Mouse (Mus musculus) heart, adult 8-10 months (tissue): ENCODE results near the gene Hs3st6. TPM values are rescaled to one million over a fixed set of nuclear protein-coding genes. Genes with fewer than 3 reads are reported as not detected.
A peak's percentile ranks its signal among the peaks of the same experiment; 100 is the strongest.
"Not testable (repeated sequence)": the region's sequence is repeated elsewhere in the genome, so short reads cannot be mapped to it uniquely, and the experiment has no call there.

Experiments
- DNase-seq: peaks from one replicate; pipeline ENCODE4 v3.0.0; 2022; ENCODE audit warnings: low spot score
- total RNA-seq, 4 experiments: library from RNA; stranded (reverse); gene quantifications; 2 replicates each; pipeline ENCODE4 v1.2.4; 2022

Gene Hs3st6
- total RNA-seq = not detected

- DNase-seq = no peak
Measured at GRCm38 (mm10) chr17:24752415-24753394, at the start of gene Hs3st6. Gene Hs3st6 (plus strand): TSS chr17:24752988.

- DNase-seq = no peak
Measured at GRCm38 (mm10) chr17:24705821-24706220, 47.0 kb upstream of the Hs3st6 start.

- peak; percentile 91 for DNase-seq
Measured at GRCm38 (mm10) chr17:24706982-24707800, 45.6 kb upstream of the Hs3st6 start, which contains the start of gene Tbl3. Gene Tbl3 (minus strand): TSS chr17:24707660.

GRCm38 (mm10) chr17:24707801-24708425 is 44.9 kb upstream of the Hs3st6 start:
- DNase-seq = no peak

DNA sequence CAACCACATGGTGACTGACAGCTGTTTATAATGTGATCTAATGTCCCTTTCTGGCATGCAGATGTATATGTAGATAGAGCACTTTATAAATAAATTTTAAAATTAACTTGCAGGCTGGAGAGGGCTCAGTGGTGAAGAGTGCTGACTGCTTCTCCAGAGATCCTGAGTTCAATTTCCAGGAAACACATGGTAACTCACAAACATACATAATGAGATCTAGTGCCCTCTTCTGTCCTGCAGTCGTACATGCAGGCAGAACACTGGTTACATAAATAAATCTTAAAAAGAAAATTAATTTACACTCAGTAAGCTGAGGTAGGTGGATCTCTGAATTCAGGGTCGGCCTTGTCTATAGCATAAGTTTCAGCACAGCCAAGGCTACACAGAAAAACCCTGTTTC is 44.1 kb upstream of the Hs3st6 start:
- no peak for DNase-seq

- no peak for DNase-seq
Measured at GRCm38 (mm10) chr17:24715556-24715955, 37.2 kb upstream of the Hs3st6 start.

DNA sequence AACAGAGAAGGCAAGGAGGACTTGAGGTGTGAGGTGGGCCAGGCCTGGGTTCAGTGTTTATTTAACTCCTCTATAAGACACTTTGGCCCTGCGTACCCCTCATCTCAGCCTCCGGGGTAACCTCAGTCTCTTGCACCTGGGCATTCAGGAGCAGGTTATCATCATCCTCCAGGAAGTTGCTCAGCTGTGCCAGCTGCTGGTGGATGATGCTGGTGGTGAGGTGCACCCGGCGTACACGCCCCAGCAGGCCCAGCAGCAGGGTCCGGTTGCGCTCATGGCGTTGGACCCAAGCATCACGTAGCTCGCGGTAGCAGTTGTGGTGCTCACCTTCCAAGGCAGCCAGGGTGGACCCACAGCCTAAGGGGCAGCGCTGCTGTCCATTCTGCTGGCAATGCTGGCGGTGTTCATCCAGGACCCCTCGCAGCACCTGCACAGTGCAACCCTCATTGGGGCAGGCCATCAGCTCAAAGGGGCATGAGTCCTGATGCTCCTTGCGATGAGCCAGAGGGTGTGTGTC is 36.6 kb upstream of the Hs3st6 start:
- DNase-seq = no peak

- no peak for DNase-seq
Measured at GRCm38 (mm10) chr17:24717943-24718342, 34.8 kb upstream of the Hs3st6 start, which contains the start of the genes Rnf151 and Rps2. Gene Rnf151 (minus strand): TSS chr17:24718063. Gene Rps2 (plus strand): TSS chr17:24718116.

- not testable (repeated sequence) for DNase-seq
Measured at GRCm38 (mm10) chr17:24718938-24719337, 33.9 kb upstream of the Hs3st6 start.

GRCm38 (mm10) chr17:24719494-24720222 is 33.1 kb upstream of the Hs3st6 start:
- DNase-seq = peak; percentile 97

DNA sequence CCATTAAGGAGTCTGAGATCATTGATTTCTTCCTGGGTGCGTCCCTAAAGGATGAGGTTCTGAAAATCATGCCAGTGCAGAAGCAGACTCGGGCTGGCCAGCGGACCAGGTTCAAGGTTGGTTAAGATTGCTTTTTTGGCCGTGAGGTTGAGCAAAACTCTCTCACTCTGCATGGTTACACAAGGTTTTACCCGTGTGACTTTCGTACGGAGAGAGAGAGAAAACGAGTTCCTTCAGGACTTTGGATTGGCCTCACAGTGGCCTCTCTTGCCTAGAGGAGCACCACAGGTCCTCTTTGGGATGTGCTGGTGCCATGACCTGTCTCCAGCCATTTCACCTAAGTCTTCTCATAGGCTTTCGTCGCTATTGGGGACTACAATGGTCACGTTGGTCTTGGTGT is 32.2 kb upstream of the Hs3st6 start:
- DNase-seq = not testable (repeated sequence)

GRCm38 (mm10) chr17:24721383-24721955 is 31.3 kb upstream of the Hs3st6 start:
- DNase-seq = not testable (repeated sequence)

GRCm38 (mm10) chr17:24722220-24722924 is 30.4 kb upstream of the Hs3st6 start:
- DNase-seq = no peak

DNA sequence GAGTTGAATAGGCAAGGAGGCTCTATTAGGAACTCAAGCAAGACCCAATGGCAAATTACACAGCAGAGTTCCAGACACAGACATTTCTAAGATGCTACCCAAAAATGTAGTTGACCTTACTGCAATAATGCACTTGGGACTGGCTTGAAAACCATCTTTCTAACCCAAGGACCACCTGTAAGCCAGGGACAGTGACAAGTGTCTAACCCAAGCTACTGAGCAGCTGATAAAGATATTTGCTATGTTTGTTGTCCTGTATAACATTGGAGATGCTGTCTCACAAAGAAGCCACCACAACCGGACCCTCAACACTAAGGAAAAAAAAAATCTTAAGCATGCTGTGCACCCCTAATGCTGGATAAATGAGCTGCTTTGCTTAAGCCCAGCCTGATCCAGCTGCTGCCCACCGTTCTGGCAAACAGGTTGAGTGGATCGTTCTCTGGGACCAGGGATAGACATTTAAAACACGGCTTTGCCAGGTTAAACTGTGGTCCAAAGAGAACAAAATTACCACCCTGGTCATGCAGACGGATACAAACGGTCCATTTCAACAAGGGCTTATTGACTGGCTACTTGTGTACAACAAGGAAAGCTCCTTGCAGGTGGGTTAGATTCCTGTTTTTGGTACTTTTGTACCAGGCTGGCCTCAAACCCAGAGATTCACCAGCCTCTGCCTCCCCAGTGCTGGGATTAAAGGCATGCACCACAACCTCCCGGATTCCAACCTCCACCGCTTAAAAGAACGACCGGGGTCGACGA is 29.5 kb upstream of the Hs3st6 start:
- no peak for DNase-seq

- no peak for DNase-seq
Measured at GRCm38 (mm10) chr17:24723881-24724180, 29.0 kb upstream of the Hs3st6 start.

- peak; percentile 96 for DNase-seq
Measured at GRCm38 (mm10) chr17:24724184-24724583, 28.6 kb upstream of the Hs3st6 start, which contains the start of gene Ndufb10. Gene Ndufb10 (minus strand): TSS chr17:24724478.

- DNase-seq = no peak
Measured at GRCm38 (mm10) chr17:24725637-24726390, 27.0 kb upstream of the Hs3st6 start.

DNA sequence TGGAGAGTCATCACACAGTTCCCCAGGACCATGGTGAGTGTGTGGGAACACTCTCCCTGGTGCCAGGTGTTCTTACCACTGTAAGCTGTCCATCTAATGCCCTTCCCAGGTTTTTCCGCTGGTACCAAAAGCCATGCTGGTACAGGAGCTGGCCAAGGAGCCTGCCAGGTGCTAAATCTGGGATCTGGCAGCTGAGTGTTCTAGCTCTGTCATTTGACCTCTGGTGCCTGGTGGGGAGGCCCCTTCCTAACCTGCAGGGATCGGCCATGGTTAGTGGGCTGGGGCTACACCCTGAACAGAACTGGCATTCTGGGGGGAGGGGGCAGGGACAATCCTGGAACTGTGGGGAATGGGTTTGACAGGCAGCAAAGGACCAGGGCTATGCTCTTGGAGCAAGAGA is 25.2 kb upstream of the Hs3st6 start, which contains the start of gene Rpl3l:
Rpl3l (plus strand) TSS at position 203 of the 400 bp plus-strand sequence.
- DNase-seq = no peak
